Mouse (Mus musculus) midbrain, postnatal 0 days (tissue): ENCODE results near the gene Vmn1r82. TPM values are rescaled to one million over a fixed set of nuclear protein-coding genes. Genes with fewer than 3 reads are reported as not detected.

Experiments used
- ATAC-seq: fragments of 200-750 bp; cut with Nextera tagmentation; 2 replicates; pipeline ENCODE4 v1.8.0; 2017; ENCODE audit warnings: moderate number of reproducible peaks, mild to moderate bottlenecking, moderate TSS enrichment, moderate library complexity; ENCODE audit not compliant: low FRiP score
- DNase-seq: peaks from one replicate; pipeline ENCODE4 v3.0.0-alpha.2; 2015; ENCODE audit warnings: low spot score
- H3K27ac ChIP-seq: fragments of 300-500 bp; sonication (generic); 2 replicates; pipeline ENCODE4 v1.5.1; 2014; ENCODE audit warnings: low read depth, mild to moderate bottlenecking, low read length, mixed read lengths
- H3K27me3 ChIP-seq: fragments of 300-500 bp; sonication (generic); 2 replicates; pipeline ENCODE4 v1.6.1; 2014; ENCODE audit warnings: low read length, control low read depth, mixed read lengths; ENCODE audit not compliant: insufficient read depth
- H3K36me3 ChIP-seq: fragments of 300-500 bp; sonication (generic); 2 replicates; pipeline ENCODE4 v1.6.1; 2014; ENCODE audit warnings: low read length, control low read depth, mixed read lengths; ENCODE audit not compliant: insufficient read depth
- H3K4me1 ChIP-seq: fragments of 300-500 bp; sonication (generic); 2 replicates; pipeline ENCODE4 v1.6.1; 2014; ENCODE audit warnings: mild to moderate bottlenecking, control low read depth, antibody characterized with exemption, low read length, mixed read lengths; ENCODE audit not compliant: insufficient read depth
- H3K4me2 ChIP-seq: fragments of 300-500 bp; sonication (generic); 2 replicates; pipeline ENCODE4 v1.6.1; 2014; ENCODE audit warnings: low read depth, mild to moderate bottlenecking, low read length, mixed read lengths; ENCODE audit not compliant: poor library complexity, severe bottlenecking
- H3K4me3 ChIP-seq: fragments of 300-500 bp; sonication (generic); 2 replicates; pipeline ENCODE4 v1.5.1; 2014; ENCODE audit warnings: low read depth, mild to moderate bottlenecking, low read length, moderate library complexity
- H3K9ac ChIP-seq: fragments of 300-500 bp; sonication (generic); replicated peaks from 2 replicates; pipeline ENCODE4 v1.6.1; 2014; ENCODE audit warnings: mild to moderate bottlenecking, low read length, moderate library complexity, mixed read lengths; ENCODE audit not compliant: poor library complexity, severe bottlenecking
- H3K9me3 ChIP-seq: fragments of 300-500 bp; sonication (generic); 2 replicates; pipeline ENCODE4 v1.6.1; 2016; ENCODE audit warnings: low read length, control low read depth
- CTCF ChIP-seq: IDR thresholded peaks from 2 replicates; pipeline ENCODE4 v1.5.1; 2016; ENCODE audit warnings: antibody characterized with exemption, mild to moderate bottlenecking
- WGBS: fragments of 180-500 bp; shearing (Covaris S2); extraction: QIAGEN DNeasy Blood & Tissue Kit; methylation state at CpG from one replicate; pipeline ENCODE4 v1.1.7; 2014; 5-methylcytosine and 5-hydroxymethylcytosine counted together
- polyA plus RNA-seq: library from polyadenylated mRNA; unstranded; fragments of >200 nt; fragmentation: Nextera tagmentation; extraction: Ambion mirVana; gene quantifications from 2 replicates; pipeline ENCODE4 v1.2.1, GENCODE M21; 2015
- total RNA-seq: library from RNA; depleted of rRNA; stranded (reverse); fragments of >200 nt; gene quantifications from 2 replicates; pipeline ENCODE4 v1.2.3, GENCODE M21; 2014; rRNA removed

The Vmn1r82 gene
- total RNA-seq (not detected in 2 replicates), polyA plus RNA-seq (not detected in 2 replicates)

- Histone ChIP-seq H3K36me3 (no peaks in the 10 kb centered on the region), H3K4me3 (no peak within 1 kb of the TSS), H3K9me3 (peaks cover 16% of the 10 kb centered on the region), H3K9ac (no peak within 1 kb of the TSS), H3K27me3 (no peaks in the 10 kb centered on the region), H3K4me2 (no peak within 1 kb of the TSS), H3K4me1 (no peaks in the 10 kb centered on the region), H3K27ac (no peak within 1 kb of the TSS)
- DNase-seq = no peak
- no peak for ATAC-seq
- WGBS = 52% methylated on average over 2 of the region's 2 CpGs
- no peak for TF ChIP-seq CTCF
These were observed at the start of gene Vmn1r82 for GRCm38 (mm10) chr7:12300130-12300529. Gene Vmn1r82 (plus strand): TSS chr7:12300430.

DNA sequence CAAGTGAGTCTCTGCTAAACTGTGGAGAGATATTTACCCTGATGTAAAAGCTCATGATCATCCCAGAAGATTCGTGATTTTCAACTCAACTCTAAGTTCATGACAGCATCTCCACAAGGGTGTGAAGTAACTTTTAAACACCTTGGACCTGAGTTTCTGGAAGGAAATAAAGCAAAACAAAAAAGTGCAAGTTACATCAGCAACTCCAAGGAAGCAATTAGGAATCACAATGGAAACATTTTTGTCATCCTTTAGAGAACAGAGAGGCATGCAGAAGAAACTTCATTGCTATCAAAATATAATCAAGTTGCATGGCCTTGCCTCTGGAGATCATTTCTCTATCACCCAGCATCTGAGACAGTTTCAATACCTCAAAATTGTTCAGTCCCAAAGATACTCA is 32.1 kb upstream of the Vmn1r82 start, which contains the start of gene Vmn1r81:
TSS of gene Vmn1r81 (minus strand) at position 101 of the 400 bp plus-strand sequence.
- Histone ChIP-seq H3K9me3 (peaks cover 16% of the 10 kb centered on the region; the same call in 1 of the 2 replicates), H3K4me1 (no peaks in the 10 kb centered on the region), H3K9ac (no peak within 1 kb of the TSS), H3K36me3 (no peaks in the 10 kb centered on the region), H3K4me2 (no peak within 1 kb of the TSS), H3K4me3 (no peak within 1 kb of the TSS), H3K27ac (no peak within 1 kb of the TSS), H3K27me3 (no peaks in the 10 kb centered on the region)
- WGBS = 66% methylated on average over 1 of the region's 1 CpGs
- TF ChIP-seq CTCF = no peak
- ATAC-seq (no peak), DNase-seq (no peak)

DNA sequence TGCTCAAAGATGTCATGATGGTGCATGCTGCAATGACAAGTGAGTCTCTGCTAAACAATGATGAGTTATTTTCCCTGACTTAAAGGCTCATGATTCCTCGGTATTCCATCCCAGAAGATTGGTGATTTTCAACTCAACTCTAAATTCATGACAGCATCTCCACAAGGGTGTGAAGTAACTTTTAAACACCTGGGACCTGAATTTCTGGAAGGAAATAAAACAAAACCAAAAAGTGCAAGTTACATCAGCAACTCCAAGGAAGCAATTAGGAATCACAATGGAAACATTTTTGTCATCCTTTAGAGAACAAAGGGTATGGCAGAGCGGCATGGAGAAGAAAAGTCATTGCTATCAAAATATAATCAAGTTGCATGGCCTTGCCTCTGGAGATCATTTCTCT is 29.2 kb downstream of the Vmn1r82 start, which contains the start of gene Vmn1r83:
TSS of gene Vmn1r83 (minus strand) at position 101 of the 400 bp plus-strand sequence.
- ATAC-seq = no peak
- Histone ChIP-seq H3K27me3 (no peaks in the 10 kb centered on the region), H3K9me3 (peaks cover 17% of the 10 kb centered on the region; the same call in 1 of the 2 replicates), H3K36me3 (no peaks in the 10 kb centered on the region), H3K4me2 (no peak within 1 kb of the TSS), H3K9ac (no peak within 1 kb of the TSS), H3K4me1 (no peaks in the 10 kb centered on the region), H3K4me3 (no peak within 1 kb of the TSS), H3K27ac (no peak within 1 kb of the TSS)
- 80% methylated on average over 2 of the region's 2 CpGs for WGBS
- DNase-seq = no peak
- TF ChIP-seq CTCF = no peak

Other genes with a start within 250 kb of the Vmn1r82 start
- gene Vmn1r78, start 150.2 kb upstream of the Vmn1r82 start, total RNA-seq = not detected in 2 replicates
- gene Vmn1r78, start 150.2 kb upstream of the Vmn1r82 start, polyA plus RNA-seq = not detected in 2 replicates
- not detected in 2 replicates for gene Vmn1r79, start 129.2 kb upstream of the Vmn1r82 start, total RNA-seq
- not detected in 2 replicates for gene Vmn1r79, start 129.2 kb upstream of the Vmn1r82 start, polyA plus RNA-seq
- gene Vmn1r80, start 111.1 kb upstream of the Vmn1r82 start, total RNA-seq = not detected in 2 replicates
- gene Vmn1r80, start 111.1 kb upstream of the Vmn1r82 start, polyA plus RNA-seq = not detected in 2 replicates
- not detected in 2 replicates for gene Vmn1r81, start 32.2 kb upstream of the Vmn1r82 start, total RNA-seq
- gene Vmn1r81, start 32.2 kb upstream of the Vmn1r82 start, polyA plus RNA-seq = not detected in 2 replicates
- not detected in 2 replicates for gene Vmn1r83, start 29.1 kb downstream of the Vmn1r82 start, total RNA-seq
- not detected in 2 replicates for gene Vmn1r83, start 29.1 kb downstream of the Vmn1r82 start, polyA plus RNA-seq
- gene Vmn1r84, start 68.8 kb downstream of the Vmn1r82 start, total RNA-seq = not detected in 2 replicates
- gene Vmn1r84, start 68.8 kb downstream of the Vmn1r82 start, polyA plus RNA-seq = not detected in 2 replicates
- gene Zfp551, start 122.3 kb downstream of the Vmn1r82 start, total RNA-seq = 9.0 and 11.0 TPM in 2 replicates
- 9.6 and 10.2 TPM in 2 replicates for gene Zfp551, start 122.3 kb downstream of the Vmn1r82 start, polyA plus RNA-seq
- gene Zfp606, start 177.9 kb downstream of the Vmn1r82 start, total RNA-seq = 27.1 and 33.8 TPM in 2 replicates
- gene Zfp606, start 177.9 kb downstream of the Vmn1r82 start, polyA plus RNA-seq = 21.8 and 23.3 TPM in 2 replicates
- gene 2900092C05Rik, start 212.1 kb downstream of the Vmn1r82 start, total RNA-seq = not detected in 2 replicates
- not detected in 2 replicates for gene 2900092C05Rik, start 212.1 kb downstream of the Vmn1r82 start, polyA plus RNA-seq